Mouse (Mus musculus) kidney, adult 2 months (tissue): Measurements from ENCODE around the gene Hamp.

Experiments
- CTCF ChIP-seq: fragments of 200-500 bp; conservative IDR thresholded peaks from 2 replicates; pipeline ENCODE4 v1.5.1; 2011; ENCODE audit warnings: low read depth, mild to moderate bottlenecking, control low read depth, low read length, moderate library complexity, mixed read lengths; ENCODE audit not compliant: insufficient read depth, insufficient read length
- POLR2A ChIP-seq: fragments of 200-500 bp; IDR thresholded peaks from one replicate; pipeline ENCODE4 v1.6.1; 2011; ENCODE audit warnings: low read depth, low read length, control low read depth

DNA sequence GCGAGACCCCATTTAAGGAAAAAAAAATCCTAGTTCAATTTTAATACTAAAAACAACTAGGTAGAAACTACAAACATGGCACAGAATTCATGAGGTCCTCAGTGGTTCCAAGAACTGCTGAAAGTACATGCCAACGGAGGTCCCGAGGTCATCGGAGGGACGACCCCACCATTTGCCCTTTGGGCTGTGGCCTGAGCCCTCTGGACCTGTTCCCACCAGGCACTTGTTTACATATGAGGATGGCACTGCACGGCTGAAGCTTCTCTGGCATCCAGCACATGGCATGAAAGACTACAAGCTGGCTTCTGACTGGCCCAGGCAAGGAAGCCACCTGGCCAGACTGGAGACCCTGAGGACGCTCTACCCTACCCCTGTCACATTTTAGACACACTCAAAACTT, 20.5 kb upstream of the Hamp start:
- no peak for TF ChIP-seq CTCF
- no peak for TF ChIP-seq POLR2A
